Mouse (Mus musculus): ENCODE measurements around the gene Prkd3. TPM values are rescaled to one million over a fixed set of nuclear protein-coding genes. Genes with fewer than 3 reads are reported as not detected.
A peak's percentile ranks its signal among the peaks of the same experiment; 100 is the strongest.

Prkd3 gene
- total RNA-seq (2015) (75.6 and 77.9 TPM in 2 replicates), total RNA-seq (2017) (79.1 and 83.0 TPM in 2 replicates)

DNA sequence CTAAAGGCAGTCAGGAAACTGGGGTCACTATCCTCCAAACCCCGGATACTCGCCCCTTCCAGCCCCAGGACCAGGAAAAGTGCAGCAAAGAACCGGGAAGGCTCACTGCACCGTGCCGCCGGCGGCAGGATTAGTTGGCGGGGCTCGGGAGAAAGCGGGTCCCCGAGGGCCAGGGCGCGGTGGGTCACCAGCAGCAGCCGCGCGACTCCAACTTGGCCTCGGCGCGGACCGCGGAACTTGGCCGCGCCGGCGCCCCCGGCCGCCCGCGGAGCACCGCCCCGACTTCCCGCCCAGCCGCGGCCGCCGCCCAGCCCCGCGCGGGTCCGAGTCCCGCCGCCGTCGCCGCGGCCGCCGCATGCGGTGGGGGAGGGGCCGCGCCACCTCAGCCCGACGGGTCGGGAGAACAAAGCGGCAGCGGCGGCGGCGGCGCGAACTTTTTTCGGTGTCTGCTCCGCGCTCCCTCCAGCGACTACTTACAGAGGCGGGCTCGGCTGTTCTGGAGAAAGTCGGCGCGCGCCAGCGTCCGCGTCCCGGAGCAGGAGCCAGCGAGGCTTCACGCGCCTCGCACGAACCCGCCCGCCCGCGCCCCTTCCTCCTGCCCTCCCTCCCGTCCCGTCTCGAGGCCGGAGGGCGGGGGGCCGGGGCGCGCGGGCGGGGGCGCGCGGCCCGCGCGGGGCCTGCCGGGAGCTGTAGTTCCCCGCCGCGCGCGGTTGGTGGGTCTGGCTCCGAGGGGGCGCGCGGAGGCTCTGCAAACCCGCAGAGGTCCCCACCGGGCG is at the start of gene Prkd3:
Prkd3 (minus strand) TSS at position 609 of the 776 bp plus-strand sequence.
- peak; percentile 53 for ATAC-seq (ENCODE audit: poor library complexity, severe bottlenecking)

DNA sequence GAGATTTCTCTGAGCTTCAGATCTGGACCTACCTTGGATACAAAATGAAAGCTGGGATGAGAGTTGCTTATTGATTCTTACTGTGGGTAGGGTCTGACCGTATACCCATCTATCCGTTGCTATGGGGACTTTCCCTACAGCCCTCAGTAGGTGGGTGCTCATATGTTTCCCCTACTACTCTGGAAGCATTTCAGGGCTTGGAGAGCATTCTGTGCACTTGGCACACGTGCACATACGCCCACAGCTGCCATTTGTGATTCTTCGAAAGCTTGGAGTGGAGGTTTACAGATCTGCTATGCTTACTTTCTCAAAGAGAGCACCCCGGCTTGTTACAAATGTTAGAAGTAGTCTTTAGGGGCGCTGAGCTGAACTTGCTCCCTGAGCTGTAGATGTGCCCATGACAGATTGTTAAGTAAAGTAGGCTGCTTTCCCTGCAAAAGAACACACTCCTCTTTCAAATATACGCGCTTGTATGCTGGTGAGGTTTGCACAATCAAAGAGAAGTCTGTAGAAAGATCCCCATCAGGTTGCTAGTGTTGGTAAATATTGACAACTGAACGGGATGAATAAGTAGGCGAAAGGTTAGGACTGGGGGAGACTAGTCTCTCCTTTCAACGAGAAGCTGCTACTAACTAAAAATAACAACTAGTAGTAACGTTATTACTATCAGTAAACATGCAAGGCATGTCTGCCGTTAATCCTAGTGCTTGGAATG is 49.3 kb upstream of the Prkd3 start:
- no peak for ATAC-seq (ENCODE audit: poor library complexity, severe bottlenecking)

DNA sequence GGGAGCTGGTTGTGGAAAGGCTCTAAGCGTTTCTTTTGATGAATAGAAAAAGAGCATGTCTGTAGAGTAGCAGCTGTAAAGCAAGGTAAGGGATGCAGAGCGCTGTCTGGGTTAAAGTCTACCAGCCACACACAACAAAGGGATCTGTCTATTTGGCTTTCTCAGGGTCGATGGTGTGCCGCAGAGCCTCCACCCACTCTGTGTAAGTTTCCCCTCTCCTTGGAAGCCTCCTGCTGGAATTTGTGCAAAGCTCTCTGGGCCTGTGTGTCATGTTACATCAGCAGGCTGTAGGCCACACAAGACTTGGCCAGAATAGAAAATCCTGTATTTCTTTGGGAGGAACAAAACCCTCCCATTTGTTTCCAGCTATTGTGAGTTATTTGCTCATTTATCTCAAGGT is 48.4 kb upstream of the Prkd3 start:
- ATAC-seq (ENCODE audit: poor library complexity, severe bottlenecking), result no peak

DNA sequence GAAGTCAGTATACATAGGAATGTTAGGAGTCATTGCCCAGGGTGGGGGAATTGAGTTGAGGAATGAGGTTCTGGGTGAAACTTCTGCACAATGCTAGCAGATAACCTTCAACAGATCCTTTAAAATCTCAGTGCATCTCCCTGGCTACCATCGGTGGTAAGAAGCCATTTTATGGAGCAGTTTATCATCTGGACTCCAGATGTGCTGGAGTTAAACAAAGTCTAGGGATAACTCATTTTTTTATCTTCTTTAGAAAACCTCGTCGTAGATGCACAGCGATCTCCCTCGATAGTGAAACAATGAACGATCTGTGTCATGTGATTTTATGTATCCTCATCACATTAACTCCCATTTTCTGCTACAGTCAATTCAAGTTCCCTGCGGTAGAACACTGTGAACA is 48.0 kb upstream of the Prkd3 start:
- no peak for ATAC-seq (ENCODE audit: poor library complexity, severe bottlenecking)

DNA sequence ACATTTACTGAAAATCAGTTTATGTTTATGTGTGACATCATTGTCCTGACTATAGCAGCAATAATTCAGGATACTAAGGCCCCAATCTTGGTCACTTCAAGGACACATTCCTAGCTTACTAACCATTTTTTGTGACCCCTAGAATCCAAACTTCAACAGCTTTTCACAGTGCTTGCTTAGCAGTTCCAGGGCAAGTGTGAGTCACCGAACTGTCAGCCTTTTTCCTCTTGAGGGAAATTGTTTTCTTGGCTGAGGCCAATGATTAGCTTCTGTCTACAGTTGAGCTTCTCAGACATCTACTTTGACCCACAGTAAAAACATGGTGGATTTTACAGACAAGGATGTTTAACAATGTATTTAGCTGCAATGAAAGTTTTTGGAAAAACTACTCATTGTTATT is 43.6 kb upstream of the Prkd3 start:
- no peak for ATAC-seq (ENCODE audit: poor library complexity, severe bottlenecking)

DNA sequence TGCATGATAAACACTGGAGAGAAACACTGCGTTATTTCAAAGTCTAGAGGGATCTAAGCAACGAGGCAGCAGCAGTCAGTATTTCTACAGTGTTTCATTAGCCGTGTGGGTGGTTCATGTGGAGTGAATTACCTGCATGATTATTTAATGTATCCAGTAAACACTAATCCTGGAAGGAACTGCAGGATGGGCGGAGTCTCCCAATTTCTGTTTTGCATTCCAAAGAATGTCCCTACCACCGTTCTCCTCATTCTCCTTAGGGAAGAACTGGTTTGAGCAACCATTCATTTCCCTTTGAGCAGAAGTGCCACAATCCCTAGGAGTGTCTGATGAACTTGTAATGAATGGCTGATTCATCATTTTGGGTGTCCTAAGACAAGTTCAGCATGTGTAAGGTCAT is 39.6 kb upstream of the Prkd3 start:
- no peak for ATAC-seq (ENCODE audit: poor library complexity, severe bottlenecking)

DNA sequence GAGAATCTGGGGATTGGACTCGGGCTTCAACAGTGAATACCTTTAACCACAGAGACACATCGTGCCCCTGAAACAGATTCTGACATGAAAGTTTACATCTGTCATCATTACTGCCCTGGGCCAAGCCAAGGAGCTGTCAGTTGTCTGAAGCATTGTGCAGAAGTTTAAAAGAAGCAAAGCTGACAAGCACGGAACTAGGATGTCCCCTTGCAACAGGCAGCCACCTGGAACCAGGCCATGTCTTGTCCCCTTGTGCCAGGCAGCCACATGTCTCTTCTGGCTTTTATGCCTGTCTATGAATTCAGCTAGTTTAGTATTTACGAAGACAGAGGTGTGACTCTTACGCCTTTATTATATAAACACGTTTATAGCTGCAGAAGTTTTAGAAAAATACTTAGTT is 37.7 kb upstream of the Prkd3 start:
- no peak for ATAC-seq (ENCODE audit: poor library complexity, severe bottlenecking)

DNA sequence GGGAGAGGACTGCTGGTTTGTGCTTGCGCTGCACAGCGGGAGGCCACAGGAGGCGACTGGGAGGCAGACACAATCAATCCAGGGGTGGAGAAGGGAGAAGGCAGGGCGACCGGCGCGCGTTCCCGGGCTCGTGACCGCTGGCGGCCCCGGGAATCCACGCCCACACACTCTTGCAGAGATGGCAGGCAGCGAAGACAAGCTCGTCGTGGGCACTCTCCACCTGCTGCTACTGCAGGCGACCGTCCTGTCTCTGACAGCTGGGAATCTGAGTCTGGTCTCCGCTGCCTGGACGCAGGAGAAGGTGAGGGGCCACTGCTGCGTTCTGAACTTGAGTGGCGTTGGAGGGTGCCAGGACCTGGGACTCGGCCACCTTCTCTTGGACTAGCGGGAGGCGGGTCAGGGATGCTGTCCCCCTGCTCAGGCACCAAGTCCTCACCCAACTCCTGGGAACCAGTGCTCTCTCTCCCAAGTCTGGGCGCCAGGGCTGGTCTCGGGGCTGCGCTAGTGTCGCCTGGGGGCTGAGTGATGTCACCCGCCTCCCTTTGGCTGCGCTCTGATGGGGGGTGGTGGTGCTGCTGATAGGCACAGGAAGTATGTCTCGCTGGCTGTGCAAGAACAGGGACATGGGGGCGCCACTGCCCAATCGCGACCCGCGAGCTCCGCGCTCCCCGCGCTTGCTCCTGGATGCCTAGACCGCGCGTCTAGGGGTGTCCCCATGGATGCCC is 31.6 kb upstream of the Prkd3 start:
- peak; percentile 85 for ATAC-seq (ENCODE audit: poor library complexity, severe bottlenecking)

DNA sequence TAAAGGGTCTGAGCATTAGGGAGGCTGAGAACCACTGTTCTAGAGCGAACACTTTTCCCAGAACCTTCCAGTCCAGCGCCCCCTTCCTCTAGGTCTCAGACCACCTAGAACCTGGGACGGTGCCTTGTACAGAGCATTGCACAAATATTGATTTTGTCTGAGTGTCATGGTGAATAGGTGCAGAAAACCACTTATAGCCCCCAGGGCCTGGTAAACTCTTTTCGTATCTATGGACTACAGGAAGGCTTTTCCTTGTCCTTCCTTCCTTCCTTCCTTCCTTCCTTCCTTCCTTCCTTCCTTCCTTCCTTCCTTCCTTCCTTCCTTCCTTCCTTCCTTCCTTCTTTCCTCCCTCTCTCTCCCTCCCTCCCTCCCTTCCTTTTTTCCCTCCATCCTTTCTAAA is 31.0 kb upstream of the Prkd3 start, which contains the start of gene Qpct:
Qpct (plus strand) TSS at position 301 of the 400 bp plus-strand sequence.
- no peak for ATAC-seq (ENCODE audit: poor library complexity, severe bottlenecking)

DNA sequence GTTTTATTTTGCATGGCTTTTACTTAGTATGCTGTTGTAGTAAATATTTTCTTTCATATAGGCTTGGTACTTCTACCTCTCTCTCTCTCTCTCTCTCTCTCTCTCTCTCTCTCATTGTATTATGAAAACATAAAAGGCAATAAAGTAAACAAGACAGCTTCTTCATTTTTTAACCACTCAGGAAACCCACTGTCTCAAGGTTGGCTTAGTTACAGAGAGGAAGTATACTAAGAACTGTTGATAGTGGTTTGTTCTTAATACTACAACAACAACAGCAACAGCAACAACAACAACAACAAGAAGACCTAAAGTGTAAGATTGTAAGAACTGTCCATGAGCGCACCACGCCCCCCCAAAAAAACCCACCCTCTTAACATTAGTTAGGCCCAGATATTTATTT is 23.1 kb upstream of the Prkd3 start:
- ATAC-seq (ENCODE audit: poor library complexity, severe bottlenecking), result peak; percentile 59

DNA sequence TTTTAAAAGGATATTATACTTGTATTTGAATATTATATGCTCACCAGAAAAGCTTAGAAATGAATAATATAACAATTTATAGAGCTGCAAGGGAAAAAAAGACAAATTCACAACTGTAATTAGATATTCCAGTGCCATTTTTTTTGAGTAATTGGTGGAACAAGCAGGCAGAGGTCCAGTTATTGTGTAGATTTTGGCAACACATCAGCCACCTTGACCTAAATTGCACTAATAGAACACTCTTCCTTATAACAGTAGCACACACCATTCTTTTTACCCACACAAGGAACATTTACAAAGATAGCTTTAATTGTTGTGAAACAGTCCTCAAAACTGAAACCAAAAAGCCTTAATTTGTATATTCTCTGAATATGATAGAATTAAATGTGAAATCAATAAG is 19.0 kb upstream of the Prkd3 start:
- no peak for ATAC-seq (ENCODE audit: poor library complexity, severe bottlenecking)

DNA sequence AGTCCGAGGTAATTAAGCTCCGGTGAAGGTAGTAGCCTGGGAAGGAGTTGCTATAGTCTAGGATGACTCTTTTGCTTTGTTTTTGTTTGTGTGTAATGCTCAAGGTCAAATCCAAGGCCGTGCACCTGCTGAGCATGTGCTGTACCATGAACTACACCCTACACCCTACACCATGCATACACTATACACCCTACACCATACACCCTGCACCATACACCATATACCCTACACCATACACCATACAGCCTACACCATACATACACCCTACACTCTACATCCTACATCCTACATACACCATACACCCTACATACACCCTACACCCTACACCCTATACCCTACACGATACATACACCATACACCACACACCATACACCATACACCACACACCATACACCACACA is 12.2 kb upstream of the Prkd3 start:
- no peak for ATAC-seq (ENCODE audit: poor library complexity, severe bottlenecking)

DNA sequence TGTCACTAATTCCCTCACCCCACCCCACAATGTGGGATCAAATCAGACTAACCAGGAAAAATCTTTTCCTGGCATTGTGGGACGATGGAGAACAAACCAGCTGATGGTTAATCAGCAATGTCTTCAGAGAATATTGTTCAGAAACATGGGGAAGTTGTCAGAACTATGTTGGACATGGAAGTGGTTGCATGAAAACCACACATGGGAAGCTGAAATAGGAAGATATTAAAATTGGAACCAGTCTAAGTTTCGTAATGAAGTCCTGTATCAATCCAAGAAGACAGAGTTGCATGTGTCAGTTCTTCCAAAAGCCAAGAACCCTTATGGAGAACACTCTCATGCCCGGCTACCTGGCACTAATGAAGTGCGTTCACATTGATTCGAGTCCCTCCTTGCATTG is 11.0 kb upstream of the Prkd3 start:
- ATAC-seq (ENCODE audit: poor library complexity, severe bottlenecking), result peak; percentile 64

DNA sequence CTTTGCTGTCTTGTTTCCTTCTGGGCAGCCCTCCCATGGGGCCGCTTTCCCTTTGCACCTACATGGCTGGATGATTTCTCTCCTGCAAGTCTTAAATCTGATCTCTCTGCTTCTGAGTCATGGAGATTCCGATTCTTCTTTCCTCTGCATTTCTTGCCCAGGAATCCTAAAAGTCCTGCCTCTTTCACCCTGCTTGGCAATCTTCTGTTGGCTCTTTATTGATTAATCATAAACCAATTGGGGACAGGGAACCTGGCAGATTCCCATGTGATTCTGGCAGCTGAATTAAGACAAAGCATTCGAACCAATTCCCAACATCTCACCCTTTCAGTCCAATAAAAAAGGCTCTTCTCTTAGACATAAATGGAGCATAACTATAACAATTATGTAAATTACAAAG is 8.6 kb upstream of the Prkd3 start:
- ATAC-seq (ENCODE audit: poor library complexity, severe bottlenecking), result no peak

DNA sequence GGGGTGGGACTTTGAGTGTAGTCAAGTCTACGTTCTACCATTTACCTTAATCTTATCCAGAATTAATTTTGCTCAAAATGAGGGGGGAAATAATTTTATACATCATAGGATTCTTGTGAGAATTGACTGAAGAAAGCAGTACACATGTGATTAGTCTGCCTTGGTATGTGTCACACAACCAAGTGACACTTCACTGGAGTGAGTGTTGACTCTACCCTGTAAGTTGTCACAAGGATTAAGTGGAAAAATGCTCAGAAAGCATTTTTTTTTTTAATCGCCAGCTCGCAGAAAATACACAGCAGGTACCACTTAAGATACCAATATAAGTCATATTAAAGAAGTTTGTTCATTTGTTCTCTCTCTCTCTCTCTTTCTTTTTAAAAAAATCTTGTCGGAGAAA is 3.9 kb upstream of the Prkd3 start:
- ATAC-seq (ENCODE audit: poor library complexity, severe bottlenecking), result no peak

DNA sequence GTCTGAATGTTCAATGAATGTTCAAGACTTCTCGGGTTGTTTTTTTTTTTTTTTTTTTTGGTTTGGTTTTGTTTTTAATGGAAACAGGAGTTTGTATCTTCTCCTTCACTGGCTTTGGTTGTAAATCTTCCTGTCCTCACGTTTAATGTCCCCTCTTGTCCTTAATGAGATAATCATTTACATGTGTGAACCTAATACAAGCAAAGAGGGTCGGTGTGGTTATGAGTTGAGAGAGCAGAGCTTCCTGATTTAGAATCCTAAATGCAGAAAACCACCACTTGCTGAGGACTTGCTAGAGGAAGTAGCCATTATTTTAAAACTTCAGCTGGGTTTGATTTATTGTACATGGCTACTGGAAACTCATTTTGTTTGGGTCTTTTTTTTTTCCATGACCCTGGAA is 2.1 kb upstream of the Prkd3 start:
- ATAC-seq (ENCODE audit: poor library complexity, severe bottlenecking), result 0 out of 2 replicates have a peak, but pooled peaks have one; percentile 13

DNA sequence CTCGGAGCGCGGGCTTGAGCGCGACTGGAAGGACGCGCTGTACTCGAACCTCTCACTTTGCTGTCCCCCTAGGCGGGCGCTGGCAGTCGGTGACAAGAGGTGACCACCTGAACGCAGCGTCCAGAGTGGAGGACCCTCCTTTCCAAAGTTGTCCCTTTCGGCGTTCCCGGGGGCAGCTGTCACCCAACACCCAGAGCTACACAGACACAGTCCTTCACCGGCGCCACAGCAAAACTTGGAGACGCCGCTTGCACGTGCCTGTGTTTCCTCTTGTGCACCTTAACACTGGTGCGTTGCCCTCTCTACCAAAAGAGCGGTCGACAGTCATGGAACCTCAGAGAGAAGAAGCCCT is 344 bp upstream of the Prkd3 start:
- ATAC-seq (ENCODE audit: poor library complexity, severe bottlenecking), result peak; percentile 27; the same call in 1 of the 2 replicates

DNA sequence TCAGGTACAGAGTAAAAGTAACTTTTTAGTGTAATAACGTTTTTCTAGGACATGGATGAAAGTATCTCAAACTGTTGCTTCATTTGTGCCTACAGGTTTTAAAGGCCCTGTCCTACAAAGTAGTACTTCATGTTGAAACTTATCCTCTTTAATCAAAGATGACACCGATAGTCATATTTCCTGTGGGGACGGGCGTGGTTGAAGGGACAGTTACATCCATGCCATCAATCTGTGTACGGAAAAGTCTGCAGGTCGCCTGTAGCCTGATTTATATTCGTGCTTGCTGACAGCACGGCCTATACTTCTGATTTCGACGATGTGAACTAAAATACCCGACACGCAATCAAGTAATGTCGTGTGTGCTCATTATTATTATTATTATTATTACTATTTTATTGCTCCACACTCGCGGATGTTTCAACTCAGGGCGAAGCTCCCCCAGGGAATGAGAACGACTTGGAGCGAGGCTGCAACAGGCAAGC is 849 bp downstream of the Prkd3 start:
- ATAC-seq (ENCODE audit: poor library complexity, severe bottlenecking), result no peak

DNA sequence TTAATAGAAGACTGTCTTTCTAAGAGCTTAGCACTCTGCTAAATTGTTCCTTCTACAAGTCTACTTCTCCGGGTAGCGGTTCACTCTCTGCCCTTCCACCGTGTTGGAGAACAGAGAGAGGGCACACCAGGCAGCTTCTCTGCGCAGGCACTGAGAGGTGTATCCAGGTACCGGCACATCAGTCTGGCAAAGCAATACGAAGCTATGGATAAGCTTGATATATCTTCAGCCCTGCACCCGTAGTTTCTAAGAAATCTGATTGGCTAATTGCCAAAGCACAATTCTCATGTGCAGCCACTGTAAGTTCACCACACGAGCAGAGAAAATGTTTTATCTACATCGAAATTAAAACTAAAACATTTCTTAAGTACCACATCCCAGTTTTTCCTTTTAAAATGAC is 2.2 kb downstream of the Prkd3 start:
- ATAC-seq (ENCODE audit: poor library complexity, severe bottlenecking), result no peak

DNA sequence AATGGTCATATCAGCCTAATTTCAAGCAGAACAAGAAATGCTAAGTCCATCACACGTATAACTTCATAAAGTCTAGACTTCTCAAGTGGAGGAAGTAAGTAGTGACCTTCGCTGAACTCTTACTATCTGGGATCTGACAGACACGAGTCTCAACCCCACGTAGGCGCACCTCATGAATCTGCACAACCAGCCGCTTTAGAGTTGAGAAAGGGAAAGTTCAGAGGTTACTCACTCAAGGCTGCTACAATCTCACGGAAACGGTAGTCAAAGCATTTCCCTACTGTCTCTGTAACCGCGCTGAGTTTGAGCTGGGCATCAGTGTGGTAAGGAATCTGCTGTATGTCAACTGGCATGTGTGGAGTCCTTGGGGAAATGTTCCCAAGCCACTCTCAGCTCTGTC is 4.8 kb downstream of the Prkd3 start:
- ATAC-seq (ENCODE audit: poor library complexity, severe bottlenecking), result peak; percentile 63

DNA sequence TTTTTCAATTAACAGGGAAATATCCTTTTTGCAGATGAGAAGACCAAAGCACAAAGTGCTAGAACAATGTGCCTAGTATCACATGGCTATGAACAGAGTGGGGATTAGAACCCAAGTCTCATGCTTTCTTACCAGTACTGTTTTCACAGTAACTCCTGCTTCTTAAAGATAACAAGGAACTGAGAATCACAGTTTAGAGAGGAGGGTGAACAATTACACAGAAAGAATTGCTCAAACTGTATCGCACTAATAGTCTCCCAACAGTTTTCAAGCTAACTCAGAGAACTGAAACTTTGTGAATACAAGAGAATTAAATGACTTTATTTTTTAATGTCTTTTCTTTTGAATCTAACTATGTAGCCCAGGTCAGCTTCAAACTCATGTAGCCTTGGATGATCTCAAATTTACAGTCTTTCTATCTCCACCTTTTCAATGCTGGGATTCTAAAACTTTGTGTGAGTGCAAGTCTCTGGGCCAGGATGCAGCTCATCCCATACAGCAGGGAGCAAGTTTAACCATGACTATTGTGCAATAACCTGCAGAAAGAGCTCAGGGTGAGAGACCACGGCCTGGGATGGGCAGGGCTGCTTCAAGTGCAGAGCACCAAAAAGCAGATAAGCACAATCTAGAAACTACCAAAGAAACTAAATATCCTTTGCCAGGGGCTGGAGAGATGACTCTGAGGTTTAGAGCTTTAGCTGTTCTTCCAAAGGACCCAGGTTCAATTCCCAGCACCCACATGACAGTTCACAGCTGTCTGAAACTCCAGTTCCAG is 5.5 kb downstream of the Prkd3 start:
- ATAC-seq (ENCODE audit: poor library complexity, severe bottlenecking), result peak; percentile 59
